Mouse (Mus musculus): ENCODE results near the gene Lmln.

DNA sequence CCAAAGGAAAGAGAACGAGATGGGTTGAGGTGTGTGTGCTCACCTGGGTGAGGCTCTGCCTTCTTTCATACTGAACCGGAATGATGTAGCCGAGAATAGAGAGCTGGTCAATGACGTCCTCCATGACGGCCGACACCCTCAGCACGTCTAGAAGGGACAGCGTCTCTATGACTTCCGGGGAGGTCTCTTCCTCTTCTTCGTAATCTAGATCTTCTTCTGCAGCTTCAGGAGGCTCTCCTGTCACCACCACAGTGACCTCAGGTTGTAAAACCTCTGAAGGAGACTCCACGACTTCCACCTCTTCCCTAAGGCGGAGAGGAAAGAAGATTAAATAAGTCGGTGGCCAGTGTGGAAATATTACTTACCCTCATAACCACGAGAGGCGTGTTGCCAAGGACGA, 12.5 kb upstream of the Lmln start:
- TF ChIP-seq GATA1 (IDR thresholded peaks at IDR 0.05; ENCODE audit: borderline replicate concordance, low read length) (no peak), FLI1 (IDR thresholded peaks at IDR 0.05; ENCODE audit: low read length) (no peak)
